Mouse (Mus musculus) c-Kit-negative CD71-positive TER-119-positive erythroid progenitor cells, embryonic 14.5 days (primary cell): Measurements from ENCODE around the gene Ank2.

ENCODE experiments used
- DNase-seq: peaks from one replicate; pipeline ENCODE4 v3.0.0-alpha.2; 2013; ENCODE audit warnings: low read depth, low spot score

The Ank2 gene

DNA sequence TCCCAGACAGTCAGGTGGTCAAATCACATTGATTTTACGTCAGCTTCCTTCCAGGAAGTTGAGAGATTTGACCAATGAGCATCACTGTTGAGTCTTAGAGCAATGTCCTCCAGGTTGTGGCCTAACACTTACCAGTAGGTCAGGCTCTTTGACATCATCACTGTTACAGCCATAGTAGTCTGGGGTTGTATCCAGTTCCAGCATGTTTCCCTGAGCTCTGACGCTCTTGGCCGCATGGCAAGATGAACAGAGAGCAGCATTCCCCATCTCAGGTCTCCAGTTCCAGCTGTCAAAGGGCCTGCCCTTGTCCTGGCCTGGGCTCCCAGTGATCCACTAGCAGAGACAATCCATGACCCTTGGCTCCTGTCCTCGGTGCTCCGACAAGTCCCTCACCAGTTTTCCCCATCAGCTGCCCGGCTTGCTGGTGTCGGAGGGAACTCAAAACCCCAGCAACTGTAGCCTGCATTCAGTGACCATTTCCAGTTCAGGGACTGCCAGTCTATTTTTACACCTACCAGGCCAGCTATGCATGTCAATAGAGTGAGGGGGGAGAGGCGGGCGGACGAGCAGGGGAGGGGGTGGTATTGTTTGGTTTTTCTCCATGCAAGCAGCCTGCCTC lies 374.7 kb downstream of the Ank2 start:
- no peak for DNase-seq

DNA sequence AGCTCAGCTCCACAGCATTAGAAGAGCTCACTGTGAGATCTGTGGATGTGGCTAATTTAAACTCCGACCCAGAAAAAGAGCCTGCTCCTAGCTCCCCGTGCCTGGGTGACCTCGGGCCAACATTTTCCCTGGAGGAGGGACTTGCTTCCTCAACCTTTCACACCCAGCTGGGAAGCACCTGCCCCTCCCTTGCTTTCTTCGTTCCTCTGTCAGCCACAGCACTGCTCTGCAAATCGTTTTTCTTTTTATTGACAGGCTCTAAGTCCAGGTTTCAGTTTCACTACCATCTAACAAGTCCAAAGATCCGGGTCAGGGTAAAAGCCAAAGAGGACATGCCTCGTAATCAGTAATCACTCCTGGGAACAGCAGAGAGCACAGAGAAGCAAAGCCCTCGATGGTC lies 375.8 kb downstream of the Ank2 start:
- no peak for DNase-seq

DNA sequence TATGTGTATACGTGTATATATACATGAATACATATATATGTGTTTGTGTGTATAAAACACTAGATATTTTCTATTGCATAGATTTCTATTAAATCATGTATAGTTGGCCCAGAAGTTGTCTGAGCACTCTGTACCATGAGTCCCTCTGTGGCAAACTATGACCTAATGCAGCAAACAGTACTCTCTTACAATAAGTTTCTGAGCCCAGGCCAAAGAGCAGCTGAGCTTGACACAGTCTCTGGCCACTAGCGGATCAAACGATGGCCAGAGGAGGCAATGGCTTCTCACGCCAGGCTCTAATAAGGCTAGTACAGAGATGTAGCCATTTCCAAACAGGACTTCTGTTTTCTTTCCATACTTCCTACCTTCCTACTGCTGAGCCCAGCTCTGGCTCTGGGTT lies 380.4 kb downstream of the Ank2 start:
- no peak for DNase-seq

DNA sequence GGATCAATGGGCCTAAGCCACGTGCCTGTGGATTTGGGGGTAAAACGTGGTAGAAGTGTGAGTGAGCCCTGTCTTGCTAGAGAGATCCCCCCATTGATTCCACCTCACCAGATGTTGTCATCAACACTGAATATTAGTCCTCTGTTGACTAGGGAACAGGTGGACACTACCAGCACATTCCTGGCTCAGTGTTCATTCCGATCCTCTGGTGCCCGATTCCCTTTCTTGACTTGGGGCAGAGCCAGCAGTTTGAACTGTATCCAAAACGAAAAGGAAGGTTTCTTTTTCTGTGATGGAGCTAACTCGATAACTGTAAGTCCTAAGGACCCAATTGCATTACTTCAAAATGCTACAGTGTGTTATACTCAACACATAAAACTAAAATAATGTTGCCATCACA lies 382.9 kb downstream of the Ank2 start:
- DNase-seq = no peak

DNA sequence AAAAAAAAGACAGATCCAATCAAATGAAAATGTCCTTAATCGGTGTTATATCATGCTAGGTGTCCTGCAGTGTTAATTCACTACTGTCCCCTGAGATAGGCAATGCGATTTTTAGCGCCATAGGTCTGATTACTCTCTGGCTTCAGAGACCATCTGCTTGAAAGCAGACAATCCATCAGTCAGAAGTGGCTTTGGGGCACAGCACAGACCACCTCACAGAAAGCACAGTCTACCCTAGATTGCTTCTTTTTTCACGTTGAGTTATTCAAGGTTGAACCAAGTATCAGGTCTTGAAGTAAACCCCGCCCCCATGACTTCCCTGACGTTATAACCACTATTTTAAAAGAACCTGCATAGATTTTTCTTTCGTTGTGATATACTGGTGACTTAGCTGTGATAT lies 385.9 kb downstream of the Ank2 start:
- DNase-seq = no peak

DNA sequence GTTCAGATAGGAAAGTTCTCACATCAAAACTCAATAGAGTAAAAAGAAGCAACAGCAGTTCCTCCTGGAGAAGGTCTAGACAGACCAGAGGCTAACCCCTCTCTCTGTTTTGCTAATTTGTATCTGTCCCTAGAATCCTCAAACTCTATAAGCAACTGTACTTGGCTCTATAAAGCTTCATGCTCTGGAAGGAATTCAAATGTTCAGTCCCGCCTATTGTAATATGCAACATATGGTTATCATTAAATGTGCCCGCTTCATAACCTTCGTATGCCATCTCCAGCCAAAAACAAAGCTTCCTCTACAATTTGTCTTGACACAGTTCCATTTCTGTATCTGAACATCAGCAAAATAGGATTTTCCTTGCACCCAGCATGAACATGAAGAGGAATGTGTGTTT lies 389.7 kb downstream of the Ank2 start:
- DNase-seq = no peak

DNA sequence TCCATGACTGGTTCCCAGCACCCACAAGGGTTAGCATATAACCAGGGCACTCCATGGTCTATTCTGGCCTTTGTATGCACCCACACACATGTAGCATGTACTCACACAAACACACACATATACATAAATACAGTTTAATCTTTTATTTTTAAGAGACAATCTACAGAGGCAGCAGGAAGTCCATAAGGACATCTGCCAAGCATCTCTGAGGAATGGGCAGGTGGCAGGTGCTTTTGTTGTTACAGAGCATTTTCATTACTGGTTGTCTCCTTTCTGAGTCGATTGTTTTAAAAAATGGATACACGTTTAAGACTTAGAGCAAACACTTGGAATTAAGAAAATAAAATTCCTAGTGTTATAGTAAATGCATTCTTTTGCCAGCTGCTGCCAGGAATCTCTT lies 390.7 kb downstream of the Ank2 start:
- DNase-seq = no peak

DNA sequence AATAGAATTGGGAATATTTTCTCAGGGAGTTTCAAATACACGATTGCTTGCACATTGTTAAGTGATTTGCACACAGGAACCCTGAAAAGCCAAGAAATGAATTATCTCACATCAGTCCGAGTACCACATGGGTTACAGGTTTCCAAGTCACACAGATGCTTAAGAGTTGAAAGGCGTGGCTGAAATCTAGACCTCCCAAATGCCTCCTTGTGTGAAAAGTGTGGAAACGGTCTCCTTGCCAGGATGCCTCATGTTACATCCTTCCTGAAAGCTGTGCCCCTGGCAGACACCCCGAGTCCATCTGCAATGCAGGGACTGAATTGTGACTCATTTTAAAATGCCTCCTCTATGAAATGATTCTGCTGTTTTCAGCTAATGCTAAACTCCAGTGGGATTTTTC lies 391.9 kb downstream of the Ank2 start:
- no peak for DNase-seq

DNA sequence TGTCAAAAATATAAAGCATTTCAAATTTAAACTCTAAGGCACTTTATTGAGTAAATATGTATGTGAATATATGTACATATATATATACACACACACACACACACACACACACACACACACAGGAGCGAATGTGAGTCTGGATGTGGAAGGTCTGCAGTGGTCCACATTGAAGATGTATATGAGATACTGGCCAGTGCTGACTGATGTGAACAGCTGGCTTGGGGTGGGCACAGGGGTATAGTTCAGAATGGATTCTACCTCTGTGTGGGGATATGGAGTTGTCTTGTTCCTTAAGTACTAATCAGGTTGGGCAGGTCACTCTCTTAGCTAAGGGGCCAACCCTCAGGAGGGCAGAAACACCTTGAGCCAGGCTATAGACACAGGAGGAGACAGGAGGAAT lies 397.8 kb downstream of the Ank2 start:
- no peak for DNase-seq

DNA sequence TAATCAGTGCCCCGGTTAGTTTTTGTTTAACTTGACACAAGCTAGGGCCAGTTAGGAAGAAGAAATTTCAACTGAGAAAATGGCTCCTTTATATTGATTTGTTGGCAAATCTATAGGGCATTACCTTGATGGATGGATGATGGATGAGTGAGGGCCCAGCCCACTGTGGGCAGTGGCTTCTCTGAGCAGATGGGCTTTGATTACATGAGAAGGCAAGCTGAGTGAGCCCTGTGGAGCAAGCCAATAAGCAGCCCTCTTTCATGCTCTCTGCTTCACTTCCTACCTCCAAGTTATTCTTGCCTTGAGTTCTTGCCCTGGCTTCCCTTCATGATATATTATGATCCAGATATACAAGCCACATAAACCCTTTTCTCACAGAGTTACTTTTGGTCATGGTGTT lies 401.4 kb downstream of the Ank2 start:
- no peak for DNase-seq

DNA sequence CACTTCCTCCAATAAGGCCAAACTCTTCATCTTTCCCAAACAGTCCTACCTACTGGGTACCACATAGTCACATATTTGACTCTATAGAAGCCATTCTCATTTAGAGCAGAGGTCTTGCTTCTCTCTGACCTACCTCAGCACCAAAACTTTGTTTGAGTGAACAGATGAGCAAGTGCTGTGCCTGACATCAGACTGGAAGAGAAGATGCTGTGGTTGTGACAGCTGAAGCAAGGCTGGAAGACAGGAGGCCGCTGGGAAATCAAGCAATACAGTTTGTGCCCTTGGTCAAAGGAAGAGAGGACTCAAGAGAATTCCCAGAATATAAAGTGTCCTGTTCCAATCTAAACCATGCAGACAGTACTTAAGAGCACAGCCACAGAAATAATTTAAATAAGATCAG lies 402.0 kb downstream of the Ank2 start:
- DNase-seq = no peak

DNA sequence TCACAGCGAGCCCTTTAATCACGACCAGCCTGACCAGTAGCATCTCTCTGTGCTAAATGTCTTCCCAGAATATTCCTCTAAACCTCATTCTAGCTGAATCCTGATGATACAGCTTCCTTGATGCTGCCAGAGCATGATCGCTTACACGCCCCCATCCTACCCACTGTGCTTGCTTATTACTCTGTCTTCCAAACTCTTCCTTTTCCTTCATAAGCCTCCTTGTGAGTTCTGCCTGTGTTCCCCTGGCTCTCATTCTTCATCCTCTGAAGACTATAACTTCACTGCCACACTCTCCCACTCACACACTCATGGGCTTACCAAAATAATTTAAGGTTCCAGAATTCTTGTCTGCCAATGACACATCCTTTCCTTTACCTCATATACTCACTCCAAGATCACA lies 405.5 kb downstream of the Ank2 start:
- no peak for DNase-seq

DNA sequence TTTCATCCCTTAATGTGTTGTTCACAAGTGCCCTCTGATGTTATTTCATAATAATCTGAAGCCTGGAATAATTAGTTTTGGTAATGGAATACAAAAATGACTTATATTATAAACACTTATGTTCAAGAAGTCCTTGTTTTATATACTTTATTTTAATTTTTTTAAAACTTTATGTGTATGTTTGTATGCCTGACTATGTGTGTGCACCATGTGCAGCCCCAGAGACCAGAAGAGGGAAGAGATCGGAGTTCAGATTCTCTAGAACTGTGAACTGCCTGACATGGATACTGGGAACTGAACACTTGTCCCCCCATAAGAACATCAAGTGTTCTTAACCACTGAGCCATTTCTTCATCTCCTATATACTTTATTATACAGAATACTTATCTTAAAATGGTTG lies 411.6 kb downstream of the Ank2 start:
- no peak for DNase-seq

DNA sequence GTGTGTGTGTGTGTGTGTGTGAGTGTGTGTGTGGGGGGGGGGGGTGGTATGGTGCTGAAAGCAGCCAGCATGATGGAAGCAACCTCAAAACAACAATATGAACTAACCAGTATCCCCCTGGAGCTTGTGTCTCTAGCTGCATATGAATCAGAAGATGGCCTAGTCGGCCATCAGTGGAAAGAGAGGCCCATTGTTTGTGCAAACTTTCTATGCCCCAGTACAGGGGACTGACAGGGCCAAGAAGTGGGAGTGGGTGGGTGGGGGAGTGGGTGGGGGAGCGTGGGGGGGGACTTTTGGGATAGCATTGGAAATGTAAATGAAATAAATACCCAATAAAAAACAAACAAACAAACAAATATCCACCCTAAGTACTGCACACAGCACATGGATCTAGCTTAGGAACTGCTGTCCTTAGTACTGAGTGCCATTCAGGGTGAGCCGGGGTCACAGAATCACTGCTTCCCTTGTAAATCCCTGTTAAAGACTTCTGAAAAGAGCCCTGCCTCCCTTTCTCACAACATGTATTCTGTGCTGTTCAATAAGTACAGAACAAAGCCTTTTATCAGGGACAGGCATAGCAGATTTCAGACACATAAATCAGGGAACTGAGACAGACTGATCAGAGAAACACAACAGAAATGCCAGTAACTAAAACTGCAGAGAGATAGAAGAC lies 412.2 kb downstream of the Ank2 start:
- no peak for DNase-seq

DNA sequence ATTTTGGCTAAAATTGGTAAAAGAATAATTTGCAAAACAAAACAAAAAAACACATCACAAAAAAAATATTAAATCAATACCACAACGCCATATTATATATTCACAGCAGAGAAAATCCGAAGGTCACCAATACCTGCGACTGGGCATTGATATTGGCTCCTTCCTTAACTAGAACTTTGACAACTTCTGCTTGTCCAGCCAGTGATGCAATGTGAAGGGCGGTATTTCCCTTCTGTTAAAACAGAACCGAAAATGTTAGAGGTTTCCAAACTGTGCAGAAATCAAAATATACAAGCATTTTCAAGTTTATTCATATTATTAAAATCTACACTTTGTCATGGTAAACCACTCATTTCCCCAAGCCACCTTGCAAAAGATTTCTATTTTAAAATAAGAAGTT lies 421.8 kb downstream of the Ank2 start:
- no peak for DNase-seq

DNA sequence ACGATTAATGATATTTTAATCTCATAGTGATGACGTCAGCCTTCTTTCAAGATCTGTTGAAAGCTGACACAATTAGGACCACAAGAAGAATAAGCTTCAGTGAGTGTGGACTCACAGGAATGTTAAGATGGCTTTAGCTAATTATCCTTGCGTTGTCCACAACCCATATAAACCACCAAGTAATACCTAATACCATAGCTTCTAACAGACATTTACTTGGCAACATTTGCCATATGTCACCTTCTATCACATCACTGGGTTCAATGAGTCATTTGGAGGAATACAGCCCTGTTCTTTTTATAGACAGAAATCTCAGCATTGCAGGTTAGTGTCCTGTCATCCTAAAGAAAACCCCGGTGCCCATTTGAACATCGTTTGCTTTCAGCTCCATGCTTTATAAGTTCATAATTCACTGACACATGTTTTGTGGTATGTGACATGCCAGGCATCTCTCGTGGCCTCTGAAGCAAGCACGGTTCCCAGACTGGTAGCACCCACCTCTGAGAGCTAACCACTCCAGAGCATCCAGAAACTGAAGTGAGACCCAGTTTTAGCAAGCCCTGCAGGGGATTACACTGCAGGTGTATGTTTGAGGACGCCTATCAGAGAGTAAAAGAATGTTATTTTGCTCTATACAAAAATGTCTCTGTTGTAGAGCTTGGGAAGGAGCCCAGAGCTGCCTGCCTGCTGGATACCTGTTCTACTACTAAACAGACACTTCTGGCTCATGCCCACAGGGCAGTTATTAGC lies 423.4 kb downstream of the Ank2 start:
- DNase-seq = no peak

DNA sequence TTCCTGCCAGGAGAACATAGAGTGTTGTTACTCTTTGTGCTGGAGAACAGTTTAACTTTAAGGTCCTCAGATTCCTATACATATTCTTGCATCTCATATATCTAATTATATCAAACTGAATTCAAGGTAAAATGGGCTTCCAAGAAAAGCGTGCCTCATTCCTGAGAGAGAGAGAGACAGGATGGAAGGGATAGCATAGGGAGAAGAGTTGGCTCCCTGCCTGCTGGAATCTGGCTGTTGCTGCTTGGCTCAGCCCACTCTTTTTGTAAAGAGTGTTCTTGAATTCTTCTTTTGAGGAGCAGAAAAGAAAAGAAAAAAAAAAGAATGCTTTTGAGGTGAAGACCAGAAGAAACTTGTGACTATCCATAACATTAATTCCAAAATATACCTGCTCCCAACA lies 427.7 kb downstream of the Ank2 start:
- DNase-seq = no peak

DNA sequence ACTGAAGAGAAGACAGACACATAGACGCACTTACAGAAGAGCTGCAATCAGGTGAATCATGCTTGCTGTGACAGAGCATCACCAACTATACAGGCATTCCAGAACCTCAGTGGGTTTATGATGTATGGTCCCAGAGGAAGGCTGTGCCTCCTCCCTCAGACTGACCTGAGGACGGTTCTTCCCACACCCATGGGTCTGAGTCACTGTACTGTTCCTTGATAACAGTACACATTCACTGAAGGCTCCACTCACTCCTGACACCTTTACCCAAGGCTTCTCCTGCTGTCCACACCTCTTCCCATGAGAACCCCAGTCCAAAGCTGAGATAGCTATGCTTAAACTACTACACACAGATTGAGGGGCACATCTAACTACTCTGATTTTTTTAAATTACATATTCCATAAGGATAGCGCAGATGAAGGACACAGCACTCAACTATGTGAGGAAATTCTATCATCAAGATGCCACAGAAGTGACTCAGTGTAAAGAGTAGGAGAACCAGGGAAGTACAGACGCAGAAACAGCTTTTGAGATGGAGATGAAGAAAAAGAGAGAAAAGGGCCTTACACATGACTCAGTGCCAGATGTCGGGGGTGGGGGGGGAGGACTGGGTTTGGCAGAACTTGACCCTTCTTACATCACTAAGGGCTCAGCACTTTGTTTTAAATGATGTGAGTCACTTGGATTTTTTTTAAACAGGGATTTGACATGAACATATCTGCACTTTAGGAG lies 435.3 kb downstream of the Ank2 start:
- no peak for DNase-seq

DNA sequence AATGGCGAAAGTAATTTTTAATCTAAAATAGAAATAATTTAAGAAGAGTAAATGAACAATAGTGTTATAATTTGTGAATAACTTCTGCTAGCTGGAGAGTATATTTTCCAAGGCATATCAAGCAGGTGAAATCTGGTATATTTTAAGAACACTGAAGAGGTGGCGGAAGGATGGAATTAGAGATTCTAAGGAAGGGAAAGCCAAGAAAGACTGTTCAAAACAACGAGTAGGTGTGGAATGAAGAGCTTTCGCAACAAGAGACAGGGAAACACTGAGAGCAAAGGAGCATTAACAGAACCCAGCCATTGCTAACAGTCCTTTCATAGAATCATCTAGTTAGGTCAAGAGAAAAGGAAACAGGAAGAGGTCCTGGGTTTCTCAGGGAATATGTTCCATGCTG lies 439.5 kb downstream of the Ank2 start:
- DNase-seq = no peak

DNA sequence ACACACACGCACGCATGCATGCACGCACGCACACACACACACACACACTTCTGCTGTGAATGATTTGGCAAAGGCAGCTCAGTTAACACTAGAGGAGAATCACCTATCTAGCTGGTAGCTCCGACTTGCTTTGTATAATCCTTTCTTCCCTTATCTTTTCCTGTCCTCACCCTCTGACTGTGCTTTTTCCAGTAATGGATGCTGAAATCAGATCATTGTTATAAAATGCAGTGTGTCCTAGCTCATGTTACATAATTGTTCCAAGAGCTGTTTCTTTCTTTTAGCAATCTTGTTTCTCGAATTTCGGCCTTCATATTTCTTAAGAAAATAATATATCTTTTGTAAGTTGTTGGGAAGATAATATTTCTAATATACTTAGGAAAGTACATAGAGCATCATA lies 457.9 kb downstream of the Ank2 start:
- DNase-seq = no peak

DNA sequence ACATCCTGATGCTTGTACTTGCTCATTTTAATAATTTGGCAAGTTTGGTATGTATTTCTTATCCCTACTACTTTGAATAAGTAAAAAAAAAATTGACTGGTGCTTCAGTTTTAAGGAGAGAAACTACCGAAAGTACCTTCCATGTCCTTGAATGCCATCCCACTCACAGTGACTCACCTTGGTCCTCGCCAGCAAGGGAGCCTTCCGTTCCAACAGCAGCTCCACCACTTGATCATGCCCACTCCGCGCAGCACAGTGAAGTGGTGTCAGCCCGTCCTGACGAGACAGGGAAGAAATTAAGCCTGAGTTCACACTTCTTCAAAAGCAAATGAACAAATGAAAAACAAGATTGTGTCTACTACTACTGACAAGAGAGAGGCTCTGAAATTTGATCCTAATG lies 460.6 kb downstream of the Ank2 start:
- DNase-seq = no peak

DNA sequence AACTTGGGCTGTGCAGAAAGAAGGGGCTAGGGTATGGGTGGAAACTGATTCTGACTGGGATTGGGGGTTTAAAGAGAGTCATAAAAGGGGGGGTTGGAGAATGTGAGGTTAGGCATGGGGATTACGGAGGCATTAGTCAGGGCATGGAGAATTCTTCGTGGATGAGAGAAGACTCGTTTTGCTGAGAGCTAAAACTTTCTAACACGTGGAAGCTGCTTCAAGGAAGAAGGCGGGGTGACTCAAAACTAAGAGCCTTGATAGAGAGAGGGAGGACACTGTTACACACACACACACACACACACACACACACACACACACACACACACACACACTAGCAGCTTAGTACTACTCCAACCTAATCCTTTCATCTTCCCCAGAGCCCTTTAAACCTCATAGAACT lies 463.0 kb downstream of the Ank2 start:
- DNase-seq = no peak

DNA sequence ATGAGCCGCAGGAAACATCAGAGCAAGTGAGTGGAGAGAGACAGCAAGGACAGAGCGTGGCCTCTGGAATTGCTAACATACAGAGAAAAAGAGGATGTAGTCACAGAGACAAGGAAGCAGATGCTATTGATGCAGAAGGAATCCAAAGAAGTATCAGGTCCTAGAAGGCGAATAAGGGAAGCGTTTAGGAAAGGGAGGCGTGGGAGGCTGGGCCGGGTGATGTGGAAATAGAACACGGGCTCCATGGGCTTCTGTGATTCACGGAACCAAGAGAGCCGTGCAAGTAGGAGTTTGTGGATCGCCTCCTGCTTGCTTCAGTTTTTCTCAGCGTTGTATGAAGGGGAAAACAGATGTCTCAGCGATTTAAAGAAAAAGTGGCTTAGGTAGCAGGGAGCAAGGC lies 463.6 kb downstream of the Ank2 start:
- DNase-seq = no peak
